Mouse (Mus musculus) cerebellum, adult 11 months (tissue): ENCODE results near the gene Rcvrn.

Experiments used
- DNase-seq: peaks from one replicate; pipeline ENCODE4 v3.0.0; 2022

Gene Rcvrn

GRCm38 (mm10) chr11:67670031-67670430 is 25.1 kb upstream of the Rcvrn start:
- peak; percentile 96 for DNase-seq

GRCm38 (mm10) chr11:67672140-67672539 is 23.0 kb upstream of the Rcvrn start:
- DNase-seq = no peak

GRCm38 (mm10) chr11:67675562-67676540 is 19.3 kb upstream of the Rcvrn start:
- no peak for DNase-seq

GRCm38 (mm10) chr11:67679300-67679699 is 15.8 kb upstream of the Rcvrn start:
- no peak for DNase-seq

- DNase-seq = no peak
Measured at GRCm38 (mm10) chr11:67679930-67680329, 15.2 kb upstream of the Rcvrn start.

- DNase-seq = no peak
Measured at GRCm38 (mm10) chr11:67681871-67682270, 13.3 kb upstream of the Rcvrn start.

GRCm38 (mm10) chr11:67686109-67686508 is 9.0 kb upstream of the Rcvrn start:
- DNase-seq = no peak

- no peak for DNase-seq
Measured at GRCm38 (mm10) chr11:67712976-67713375, 17.9 kb downstream of the Rcvrn start.

GRCm38 (mm10) chr11:67715382-67715781 is 20.3 kb downstream of the Rcvrn start:
- no peak for DNase-seq

- DNase-seq = no peak
Measured at GRCm38 (mm10) chr11:67721485-67721884, 26.4 kb downstream of the Rcvrn start.

GRCm38 (mm10) chr11:67722399-67723156 is 27.5 kb downstream of the Rcvrn start:
- no peak for DNase-seq

GRCm38 (mm10) chr11:67723231-67724013 is 28.3 kb downstream of the Rcvrn start:
- no peak for DNase-seq

GRCm38 (mm10) chr11:67727095-67727494 is 32.0 kb downstream of the Rcvrn start:
- DNase-seq = no peak

- no peak for DNase-seq
Measured at GRCm38 (mm10) chr11:67728726-67729125, 33.6 kb downstream of the Rcvrn start.

- DNase-seq = no peak
Measured at GRCm38 (mm10) chr11:67731056-67731455, 35.9 kb downstream of the Rcvrn start.

- DNase-seq = no peak
Measured at GRCm38 (mm10) chr11:67733726-67734125, 38.6 kb downstream of the Rcvrn start.

- DNase-seq = no peak
Measured at GRCm38 (mm10) chr11:67734597-67734996, 39.5 kb downstream of the Rcvrn start.

GRCm38 (mm10) chr11:67738345-67738744 is 43.2 kb downstream of the Rcvrn start:
- DNase-seq = no peak

GRCm38 (mm10) chr11:67738846-67739490 is 43.8 kb downstream of the Rcvrn start:
- DNase-seq = no peak

- DNase-seq = no peak
Measured at GRCm38 (mm10) chr11:67741569-67741968, 46.4 kb downstream of the Rcvrn start.
